Mouse (Mus musculus) layer of hippocampus, postnatal 25 days (tissue): ENCODE results near the gene Adamts9. TPM values are rescaled to one million over a fixed set of nuclear protein-coding genes. Genes with fewer than 3 reads are reported as not detected.
A peak's percentile ranks its signal among the peaks of the same experiment; 100 is the strongest.

Experiments used
- DNase-seq, 2 experiments: peaks; one replicate each; pipeline ENCODE4 v3.0.0; 2022; ENCODE audit warnings: mixed read lengths in 2 of 2, low spot score in 1 of 2; ENCODE audit errors: extremely low spot score in 1 of 2
- total RNA-seq, 2 experiments: library from RNA; stranded (reverse); gene quantifications; 2 replicates each; pipeline ENCODE4 v1.2.3; 2021

The Adamts9 gene
- total RNA-seq, 2 experiments from 2014 or later, result 6.9 to 7.7 TPM

- DNase-seq, result no peak
These were observed 193.9 kb downstream of the Adamts9 start for GRCm38 (mm10) chr6:92749420-92749819.

GRCm38 (mm10) chr6:92743605-92744004 lies 199.7 kb downstream of the Adamts9 start:
- peak; percentile 65 to 92 for DNase-seq

GRCm38 (mm10) chr6:92737116-92737515 lies 206.2 kb downstream of the Adamts9 start:
- no peak for DNase-seq

GRCm38 (mm10) chr6:92733651-92734050 lies 209.6 kb downstream of the Adamts9 start:
- no peak for DNase-seq

GRCm38 (mm10) chr6:92728514-92728913 lies 214.8 kb downstream of the Adamts9 start:
- DNase-seq, result peak in 1 of 2 experiments; percentile 21

- DNase-seq, result peak; percentile 91 to 99
These were observed 215.2 kb downstream of the Adamts9 start for GRCm38 (mm10) chr6:92728084-92728483.

- DNase-seq, result no peak
These were observed 215.8 kb downstream of the Adamts9 start for GRCm38 (mm10) chr6:92727351-92727986.

GRCm38 (mm10) chr6:92726121-92726520 lies 217.2 kb downstream of the Adamts9 start:
- no peak for DNase-seq

GRCm38 (mm10) chr6:92724394-92724793 lies 218.9 kb downstream of the Adamts9 start:
- DNase-seq, result no peak

Other genes starting within 250 kb of the Adamts9 start
- 100 to 1,000 TPM; 200 to 203 TPM for gene Prickle2, start 237.3 kb downstream of the Adamts9 start, total RNA-seq
- gene A730049H05Rik, start 127.0 kb downstream of the Adamts9 start, total RNA-seq, result under 1 TPM in 1 of 2 experiments, not detected in 1; 0.12 TPM
- gene Gm15737, start 74.1 kb downstream of the Adamts9 start, total RNA-seq, result not detected